Mouse (Mus musculus) kidney, adult 2 months (tissue): ENCODE measurements around the gene Krt87.

Experiments used
- CTCF ChIP-seq: fragments of 200-500 bp; conservative IDR thresholded peaks from 2 replicates; pipeline ENCODE4 v1.5.1; 2011; ENCODE audit warnings: low read depth, mild to moderate bottlenecking, control low read depth, low read length, moderate library complexity, mixed read lengths; ENCODE audit not compliant: insufficient read depth, insufficient read length
- POLR2A ChIP-seq: fragments of 200-500 bp; IDR thresholded peaks from one replicate; pipeline ENCODE4 v1.6.1; 2011; ENCODE audit warnings: low read depth, low read length, control low read depth

DNA sequence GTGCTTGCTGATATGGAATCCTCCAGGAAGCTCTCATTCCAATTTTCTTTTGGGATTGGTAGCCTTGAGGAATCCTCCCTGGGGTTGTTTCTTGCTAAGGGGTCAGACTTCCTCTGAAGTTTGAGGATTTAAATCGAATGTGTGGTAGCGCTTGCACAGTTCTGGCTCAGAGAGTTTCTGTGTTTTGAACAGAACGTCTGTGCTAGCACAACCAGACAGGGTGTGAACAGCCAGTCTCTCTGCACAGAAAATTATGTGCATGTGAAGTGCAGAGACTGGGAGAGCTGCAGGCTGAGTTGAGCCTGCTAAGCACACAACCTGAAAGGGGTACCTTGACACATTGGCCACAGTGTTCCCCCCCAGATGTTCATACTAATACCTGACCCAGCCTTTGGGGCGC lies 2.2 kb upstream of the Krt87 start:
- TF ChIP-seq CTCF (no peak), POLR2A (no peak)
